Mouse (Mus musculus) testis, postnatal 10 days (tissue): ENCODE measurements around the gene Olfr921.

Experiments
- DNase-seq: peaks from one replicate; pipeline ENCODE4 v3.0.0; 2021; ENCODE audit warnings: low spot score

The Olfr921 gene

DNA sequence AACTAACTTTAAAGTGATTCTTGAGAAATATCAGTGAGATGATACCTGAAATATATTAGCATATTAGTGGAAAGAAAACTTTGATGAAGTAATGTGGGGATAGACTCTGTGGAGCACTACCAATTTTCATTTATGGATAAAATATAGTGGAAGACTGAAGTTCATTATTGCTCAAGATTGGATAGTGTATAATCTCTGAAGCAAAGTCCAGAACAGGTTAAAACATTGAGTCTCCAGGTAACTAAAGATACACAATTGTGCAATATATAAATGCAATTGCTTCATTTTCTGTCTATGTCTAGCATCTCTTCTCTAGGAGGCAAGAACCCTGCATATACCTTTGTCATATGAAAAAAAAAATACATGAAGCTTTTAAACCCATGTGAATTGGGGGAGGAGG is at the start of gene Olfr921:
Gene Olfr921, plus strand, starts transcription at position 301 of the 400 bp plus-strand sequence.
- no peak for DNase-seq

DNA sequence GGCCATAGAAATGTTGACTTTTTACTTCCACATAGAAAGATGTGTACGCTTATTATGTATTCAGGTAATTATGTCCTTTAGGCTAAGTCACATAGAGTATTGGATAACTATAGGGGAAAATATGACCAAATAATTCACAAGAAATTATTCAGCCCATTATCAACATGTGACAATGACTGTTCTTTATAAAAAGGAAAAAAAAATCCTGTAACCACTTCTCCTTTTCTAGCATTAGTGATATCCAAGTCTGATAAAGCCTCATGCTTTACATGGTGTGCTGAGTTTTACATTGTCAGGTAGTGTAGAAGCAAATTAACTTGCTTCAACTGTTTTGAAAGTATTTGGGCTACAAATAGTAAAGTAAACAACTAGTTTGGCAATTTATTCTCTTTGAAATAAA is 48.8 kb upstream of the Olfr921 start:
- DNase-seq = no peak

DNA sequence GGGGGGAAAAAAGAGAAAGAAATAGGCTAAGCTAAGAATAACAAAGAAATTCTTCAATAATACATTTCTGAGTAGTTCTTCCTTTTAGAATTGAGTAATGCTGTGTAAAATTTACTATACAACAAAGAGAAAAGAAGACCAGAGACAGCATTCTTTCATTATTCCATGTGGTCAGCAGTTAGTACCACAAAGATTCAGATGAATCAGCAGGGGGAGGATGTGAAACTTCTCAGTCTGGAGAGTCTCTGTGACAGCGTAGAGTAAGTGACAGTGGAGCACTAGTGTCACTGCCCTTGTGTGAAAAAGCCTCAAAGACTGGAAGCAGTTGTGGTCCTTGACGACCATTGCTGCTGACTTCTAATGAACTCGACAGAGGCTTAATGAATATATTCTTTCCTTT is 44.6 kb upstream of the Olfr921 start:
- DNase-seq = no peak

DNA sequence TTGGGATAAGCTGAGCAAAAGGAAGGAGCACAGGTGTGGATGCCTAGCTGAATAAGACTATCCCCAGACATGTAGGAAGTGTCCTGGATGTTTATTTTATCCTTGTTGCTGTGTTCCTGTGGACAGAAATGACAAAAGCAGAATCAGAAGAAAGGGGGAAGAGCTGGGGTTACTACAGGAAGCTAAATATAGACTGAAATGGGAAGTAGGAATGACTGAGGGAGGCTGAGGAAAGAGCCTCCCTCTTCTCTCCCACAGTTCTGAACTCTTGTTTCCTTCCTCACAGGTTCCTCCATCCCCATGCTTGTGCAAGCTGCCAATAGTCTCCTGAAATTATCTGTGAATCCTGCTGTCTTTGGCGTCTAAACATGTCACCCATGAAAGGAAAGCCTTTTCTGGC is 31.5 kb upstream of the Olfr921 start:
- DNase-seq = no peak

DNA sequence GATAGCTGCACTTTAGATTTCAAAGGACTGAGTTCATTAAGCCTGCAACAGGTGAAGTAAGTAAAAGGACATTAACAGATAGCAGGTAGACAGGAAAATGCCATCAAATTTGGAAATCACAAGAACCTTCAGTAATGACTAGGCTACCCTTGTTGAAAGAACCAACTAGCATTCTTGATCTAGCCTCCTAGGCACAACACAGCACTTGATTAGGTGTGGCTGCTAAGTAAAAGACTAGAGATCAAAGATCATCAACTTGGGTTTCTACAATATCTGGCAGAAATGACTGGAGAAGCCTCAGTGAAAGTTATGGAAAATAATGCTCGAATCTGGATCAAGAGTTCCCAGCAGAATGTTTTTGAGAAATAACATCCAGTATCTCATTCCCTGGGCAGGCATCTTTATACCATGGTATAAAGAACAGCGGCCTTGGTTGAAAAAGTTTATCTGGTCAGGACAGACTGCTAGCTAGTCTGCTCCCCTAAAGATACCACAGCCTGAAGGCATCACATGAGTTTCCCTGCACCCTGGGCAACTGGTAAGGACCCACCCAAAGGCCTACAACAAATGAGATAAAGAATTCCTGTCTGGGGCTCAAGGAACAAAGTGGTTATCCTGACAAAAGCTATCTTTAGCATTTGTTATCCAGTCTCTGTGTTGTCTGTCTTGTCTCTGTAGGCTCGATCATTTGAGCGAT is 28.1 kb upstream of the Olfr921 start:
- no peak for DNase-seq

DNA sequence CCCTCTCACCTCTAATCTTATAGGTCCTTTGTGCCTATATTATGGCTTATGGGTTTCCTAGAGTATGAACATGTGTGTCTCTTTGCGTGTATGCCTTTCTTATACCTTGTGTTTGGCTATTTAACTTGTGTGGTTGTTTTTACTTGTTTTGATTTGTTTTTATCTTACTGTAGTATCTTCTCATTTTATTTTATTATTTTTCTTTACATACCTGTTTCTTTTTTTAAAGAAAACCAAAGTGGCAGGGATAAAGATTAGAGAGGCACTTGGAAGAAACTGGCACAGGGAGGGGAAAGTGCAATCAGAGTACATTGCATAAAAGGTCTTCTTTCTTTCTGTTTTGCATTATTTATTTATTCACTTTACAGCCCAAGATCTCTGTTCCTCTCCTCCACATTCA is 20.9 kb upstream of the Olfr921 start, which contains the start of gene Olfr920:
Gene Olfr920, plus strand, starts transcription at position 301 of the 400 bp plus-strand sequence.
- no peak for DNase-seq

DNA sequence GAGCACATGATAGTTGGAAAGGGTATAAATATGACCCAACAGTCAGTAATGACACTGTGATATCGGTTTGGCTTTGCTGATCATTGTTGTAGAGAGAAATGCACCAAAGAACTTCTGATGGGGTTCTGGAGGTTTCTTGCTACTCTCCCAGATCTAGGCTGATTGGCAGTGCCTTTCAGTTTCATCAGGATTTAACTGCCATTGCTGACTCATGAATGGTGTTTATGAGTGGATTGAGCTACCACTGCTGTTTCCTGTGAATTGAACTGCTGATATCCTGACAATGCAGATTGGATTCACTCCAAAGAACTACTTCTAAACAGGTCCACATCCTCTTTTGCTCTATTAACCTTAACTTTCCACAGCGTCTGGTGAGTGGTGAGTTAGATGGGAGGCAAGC is 19.8 kb downstream of the Olfr921 start:
- no peak for DNase-seq

DNA sequence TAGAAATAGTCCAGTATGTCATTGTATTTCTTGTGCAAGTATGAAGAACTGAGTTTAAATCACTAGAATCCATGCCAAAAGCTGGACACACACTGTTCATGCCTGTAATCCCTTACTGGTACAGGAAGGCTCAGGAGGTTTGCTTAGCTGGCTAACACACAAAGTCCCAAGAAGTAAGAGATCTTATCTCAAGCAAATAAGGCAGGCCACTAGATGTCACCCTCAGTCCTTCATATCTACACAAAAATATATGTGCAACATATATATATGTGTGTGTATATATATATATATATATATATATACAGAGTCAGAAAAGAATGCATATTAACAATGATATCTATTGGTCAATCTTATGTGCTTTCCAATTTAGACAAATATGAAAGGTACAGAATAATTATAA is 32.8 kb downstream of the Olfr921 start:
- no peak for DNase-seq

DNA sequence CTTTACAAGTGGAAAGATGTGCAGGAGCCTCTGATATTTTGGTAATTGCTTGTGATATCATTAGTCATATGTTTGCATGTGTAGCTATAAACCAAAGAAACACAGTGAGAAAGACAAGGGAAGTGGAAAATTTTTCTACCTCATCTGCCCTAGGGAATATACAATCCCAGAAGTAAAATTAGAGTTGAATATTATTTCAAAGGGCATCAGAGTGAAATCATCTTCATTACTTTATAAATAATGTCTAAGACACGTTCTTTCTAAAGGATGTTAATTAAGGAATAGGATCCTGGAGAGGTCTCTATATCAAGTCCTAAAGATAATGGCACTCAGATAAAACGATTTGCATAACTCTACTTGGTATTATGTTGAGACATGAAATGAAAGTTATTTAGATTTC is 41.4 kb downstream of the Olfr921 start, which contains the start of gene Olfr922:
Gene Olfr922, plus strand, starts transcription at position 301 of the 400 bp plus-strand sequence.
- no peak for DNase-seq

DNA sequence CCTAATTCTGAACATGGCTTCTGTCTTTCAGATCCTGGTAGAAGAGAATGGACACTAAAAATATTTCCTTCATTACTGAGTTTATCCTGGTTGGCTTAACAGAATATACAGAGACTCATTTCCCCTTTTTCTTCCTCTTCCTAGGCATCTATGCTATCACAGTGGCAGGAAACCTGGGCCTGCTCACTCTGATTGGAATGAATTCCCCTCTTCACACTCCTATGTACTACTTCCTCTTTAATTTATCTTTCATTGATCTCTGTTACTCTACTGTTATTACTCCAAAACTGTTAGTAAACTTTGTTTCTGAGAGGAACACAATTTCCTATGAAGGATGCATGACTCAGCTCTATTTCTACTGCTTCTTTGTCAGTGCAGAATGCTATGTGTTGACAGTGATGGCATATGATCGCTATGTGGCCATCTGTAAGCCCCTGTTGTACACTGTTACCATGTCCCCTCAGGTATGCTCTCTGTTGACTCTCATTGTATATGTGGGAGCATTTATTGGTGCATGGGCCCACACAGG is 42.7 kb downstream of the Olfr921 start:
- DNase-seq = no peak

DNA sequence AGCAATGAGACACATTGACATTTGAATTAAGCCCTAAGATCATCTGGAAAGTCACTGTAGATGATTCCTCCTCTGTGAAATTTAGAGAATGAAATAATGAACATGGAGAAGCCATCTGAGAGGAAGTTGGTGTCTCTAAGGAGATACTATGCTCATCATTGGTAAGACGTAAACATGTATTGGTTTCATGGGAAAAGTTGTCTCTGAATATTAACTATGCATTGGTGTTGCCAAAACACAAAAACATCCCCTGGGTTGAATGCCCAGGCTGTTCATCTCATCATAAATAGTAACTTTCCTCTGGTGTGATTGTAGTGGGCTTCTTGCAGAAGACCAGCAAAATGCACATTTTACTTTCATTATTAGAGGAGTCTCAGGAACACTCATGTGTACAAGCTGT is 53.4 kb downstream of the Olfr921 start, which contains the start of gene Olfr923:
Gene Olfr923, plus strand, starts transcription at position 301 of the 400 bp plus-strand sequence.
- DNase-seq = no peak
